Mouse (Mus musculus) neural tube, embryonic 13.5 days (tissue): ENCODE data around the gene Cdk2ap2. TPM values are rescaled to one million over a fixed set of nuclear protein-coding genes. Genes with fewer than 3 reads are reported as not detected.
"Not testable (repeated sequence)": the region's sequence is repeated elsewhere in the genome, so short reads cannot be mapped to it uniquely, and the experiment has no call there.

Experiments
- ATAC-seq: fragments of 200-750 bp; cut with Nextera tagmentation; 2 replicates; pipeline ENCODE4 v1.8.0; 2017; ENCODE audit warnings: low read depth, mild to moderate bottlenecking, moderate TSS enrichment, moderate library complexity
- H3K27ac ChIP-seq: fragments of 300-500 bp; sonication (generic); replicated peaks from 2 replicates; pipeline ENCODE4 v1.5.1; 2015; ENCODE audit warnings: moderate library complexity, mild to moderate bottlenecking, inconsistent platforms
- H3K27me3 ChIP-seq: fragments of 300-500 bp; sonication (generic); 2 replicates; pipeline ENCODE4 v1.6.1; 2015; ENCODE audit warnings: mild to moderate bottlenecking, inconsistent platforms
- H3K36me3 ChIP-seq: fragments of 300-500 bp; sonication (generic); 2 replicates; pipeline ENCODE4 v1.6.1; 2015; ENCODE audit warnings: mild to moderate bottlenecking, inconsistent platforms
- H3K4me1 ChIP-seq: fragments of 300-500 bp; sonication (generic); replicated peaks from 2 replicates; pipeline ENCODE4 v1.6.1; 2015; ENCODE audit warnings: inconsistent platforms
- H3K4me2 ChIP-seq: fragments of 300-500 bp; sonication (generic); 2 replicates; pipeline ENCODE4 v1.6.1; 2015; ENCODE audit warnings: inconsistent platforms, mild to moderate bottlenecking, moderate library complexity
- H3K4me3 ChIP-seq: fragments of 300-500 bp; sonication (generic); 2 replicates; pipeline ENCODE4 v1.5.1; 2015; ENCODE audit warnings: mild to moderate bottlenecking, inconsistent platforms
- H3K9ac ChIP-seq: fragments of 300-500 bp; sonication (generic); 2 replicates; pipeline ENCODE4 v1.6.1; 2015; ENCODE audit warnings: moderate library complexity, mild to moderate bottlenecking, inconsistent platforms
- H3K9me3 ChIP-seq: fragments of 300-500 bp; sonication (generic); 2 replicates; pipeline ENCODE4 v1.6.1; 2016; ENCODE audit warnings: inconsistent platforms
- WGBS: fragments of 180-500 bp; shearing (Covaris S2); methylation state at CpG from one replicate; pipeline ENCODE4 v1.1.7; 2015; 5-methylcytosine and 5-hydroxymethylcytosine counted together
- polyA plus RNA-seq: library from polyadenylated mRNA; unstranded; fragments of >200 nt; fragmentation: Nextera tagmentation; extraction: Ambion mirVana; gene quantifications from 2 replicates; pipeline ENCODE4 v1.2.1, GENCODE M21; 2015

The Cdk2ap2 gene
- polyA plus RNA-seq, 1 experiment from 2014 or later = 86.4 TPM

DNA sequence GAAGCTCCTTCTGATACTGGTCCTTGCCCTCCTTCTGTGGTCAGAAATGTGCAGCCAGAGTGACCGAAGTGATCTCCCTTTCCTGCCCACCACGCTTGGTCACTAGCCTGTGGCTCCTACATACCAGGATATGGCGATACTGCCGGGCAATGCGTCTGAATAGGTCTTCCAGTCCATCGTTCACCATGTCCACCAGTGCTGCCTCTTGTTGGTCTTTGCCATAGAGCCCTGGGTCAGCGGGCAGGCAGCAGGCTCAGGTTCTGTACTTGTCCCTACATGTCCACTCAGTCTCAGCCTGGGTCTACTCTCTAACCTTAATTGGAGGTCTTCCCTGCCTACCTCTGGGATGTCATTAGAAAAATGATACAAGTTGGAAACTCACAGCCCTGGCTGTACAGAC lies 39.0 kb upstream of the Cdk2ap2 start:
- H3K4me2 ChIP-seq = no peak overlapping the region
- no peaks in the 10 kb centered on the region for H3K27me3 ChIP-seq
- H3K9me3 ChIP-seq = no peaks in the 10 kb centered on the region
- H3K9ac ChIP-seq = no peak overlapping the region
- no peak overlapping the region for H3K4me3 ChIP-seq
- WGBS = 94% methylated on average over 7 of the region's 7 CpGs
- no peaks in the 10 kb centered on the region for H3K4me1 ChIP-seq
- no peak for ATAC-seq
- H3K36me3 ChIP-seq = no peaks in the 10 kb centered on the region
- H3K27ac ChIP-seq = no peak overlapping the region

DNA sequence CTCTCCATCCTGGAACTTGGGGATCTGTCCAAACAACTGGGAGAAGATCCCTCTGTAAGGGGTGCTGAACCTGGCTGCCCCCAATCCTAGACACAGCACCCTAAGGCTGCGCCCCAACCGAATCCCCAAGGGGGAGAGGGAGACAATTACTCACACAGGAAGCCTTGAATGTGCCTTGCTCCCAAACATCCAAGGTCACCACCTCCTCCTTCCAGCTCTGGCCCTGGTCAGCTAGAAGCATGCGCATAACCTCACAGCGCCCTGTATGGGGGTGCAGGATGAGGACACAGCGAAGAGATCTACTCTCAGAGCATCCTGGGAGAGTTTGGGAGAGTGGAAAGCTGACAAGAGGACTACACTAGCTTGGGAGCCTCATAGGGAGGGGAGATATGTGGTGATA lies 38.4 kb upstream of the Cdk2ap2 start:
- H3K27ac ChIP-seq = no peak overlapping the region
- 90% methylated on average over 5 of the region's 5 CpGs for WGBS
- no peaks in the 10 kb centered on the region for H3K36me3 ChIP-seq
- no peaks in the 10 kb centered on the region for H3K4me1 ChIP-seq
- H3K27me3 ChIP-seq = no peaks in the 10 kb centered on the region
- no peak for ATAC-seq
- no peak overlapping the region for H3K4me3 ChIP-seq
- H3K9me3 ChIP-seq = no peaks in the 10 kb centered on the region
- H3K4me2 ChIP-seq = no peak overlapping the region
- no peak overlapping the region for H3K9ac ChIP-seq

DNA sequence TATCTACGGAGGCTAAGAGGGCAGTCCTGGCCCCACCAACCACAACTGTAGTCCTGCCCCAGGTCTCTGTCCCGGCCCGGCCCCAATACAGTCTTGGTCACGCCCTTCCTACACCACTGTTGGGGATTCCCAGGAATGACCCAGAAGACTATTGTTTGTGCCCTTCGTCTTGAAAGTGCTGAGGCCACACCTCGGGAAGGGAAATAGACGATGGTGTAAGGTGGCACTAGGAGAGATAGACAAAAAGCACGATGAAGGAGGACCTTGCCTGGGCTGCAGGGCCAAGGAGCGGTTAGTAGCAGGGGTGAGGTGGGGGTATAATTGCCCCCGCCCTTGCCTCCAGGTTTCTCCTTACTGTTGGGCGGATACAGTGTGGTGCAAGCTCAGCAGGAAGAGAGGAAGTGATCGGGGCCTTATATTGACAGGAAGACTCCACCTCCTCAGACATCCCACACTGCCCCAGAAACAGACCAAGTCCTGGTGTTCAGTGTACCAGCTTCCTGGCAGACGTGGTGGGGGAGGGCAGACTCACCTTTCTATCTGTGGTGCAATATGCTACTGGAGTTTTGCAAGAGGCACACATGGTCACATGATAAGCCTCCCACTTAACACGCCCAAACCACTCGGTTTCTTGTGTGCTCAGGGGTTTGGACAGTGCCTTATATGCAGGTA lies 37.8 kb upstream of the Cdk2ap2 start, which contains the start of gene Gstp3:
Gstp3 (minus strand) TSS at position 501 of the 672 bp plus-strand sequence.
- Histone ChIP-seq H3K4me3 (no peak within 1 kb of the TSS), H3K27me3 (no peaks in the 10 kb centered on the region), H3K4me1 (no peaks in the 10 kb centered on the region), H3K36me3 (no peaks in the 10 kb centered on the region), H3K9me3 (no peaks in the 10 kb centered on the region), H3K27ac (no peak within 1 kb of the TSS), H3K4me2 (no peak within 1 kb of the TSS), H3K9ac (no peak within 1 kb of the TSS)
- ATAC-seq = no peak
- 82% methylated on average over 15 of the region's 15 CpGs for WGBS

DNA sequence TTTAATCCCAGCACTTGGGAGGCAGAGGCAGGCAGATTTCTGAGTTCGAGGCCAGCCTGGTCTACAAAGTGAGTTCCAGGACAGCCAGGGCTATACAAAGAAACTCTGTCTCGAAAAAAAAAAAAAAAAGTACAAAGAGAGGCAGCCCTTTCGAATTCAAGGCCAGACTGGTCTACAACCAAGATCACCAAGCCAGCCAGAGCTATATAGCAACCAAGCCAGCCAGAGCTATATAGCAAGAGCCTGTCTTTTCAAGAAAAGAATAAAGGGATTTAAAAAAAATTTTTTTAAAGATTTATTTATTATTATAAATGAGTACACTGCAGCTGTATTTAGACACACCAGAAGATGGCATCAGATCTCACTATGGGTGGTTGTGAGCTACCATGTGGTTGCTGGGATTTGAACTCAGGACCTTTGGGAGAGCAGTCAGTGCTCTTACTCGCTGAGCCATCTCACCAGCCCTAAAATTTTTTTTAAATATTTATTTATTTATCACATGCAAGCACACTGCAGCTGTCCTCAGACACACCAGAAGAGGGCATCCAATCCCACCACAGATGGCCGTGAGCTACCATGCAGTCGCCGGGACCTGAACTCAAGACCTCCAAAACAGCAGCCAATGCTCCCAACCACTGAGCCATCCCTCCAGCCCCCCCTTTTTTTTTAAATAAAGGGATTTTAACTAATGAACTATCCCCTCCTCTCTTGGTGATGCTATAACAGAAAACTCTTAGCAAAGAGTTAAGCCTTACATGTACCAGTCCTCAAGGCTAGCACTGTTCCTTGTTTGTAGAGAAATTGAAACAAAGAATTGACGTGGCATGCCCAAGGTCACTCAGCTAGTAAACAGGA lies 36.7 kb upstream of the Cdk2ap2 start:
- H3K4me3 ChIP-seq, ATAC-seq, H3K27me3 ChIP-seq, H3K9me3 ChIP-seq, H3K27ac ChIP-seq, H3K4me2 ChIP-seq, H3K9ac ChIP-seq, H3K36me3 ChIP-seq, H3K4me1 ChIP-seq: not testable (repeated sequence)
- 84% methylated on average over 8 of the region's 8 CpGs for WGBS

DNA sequence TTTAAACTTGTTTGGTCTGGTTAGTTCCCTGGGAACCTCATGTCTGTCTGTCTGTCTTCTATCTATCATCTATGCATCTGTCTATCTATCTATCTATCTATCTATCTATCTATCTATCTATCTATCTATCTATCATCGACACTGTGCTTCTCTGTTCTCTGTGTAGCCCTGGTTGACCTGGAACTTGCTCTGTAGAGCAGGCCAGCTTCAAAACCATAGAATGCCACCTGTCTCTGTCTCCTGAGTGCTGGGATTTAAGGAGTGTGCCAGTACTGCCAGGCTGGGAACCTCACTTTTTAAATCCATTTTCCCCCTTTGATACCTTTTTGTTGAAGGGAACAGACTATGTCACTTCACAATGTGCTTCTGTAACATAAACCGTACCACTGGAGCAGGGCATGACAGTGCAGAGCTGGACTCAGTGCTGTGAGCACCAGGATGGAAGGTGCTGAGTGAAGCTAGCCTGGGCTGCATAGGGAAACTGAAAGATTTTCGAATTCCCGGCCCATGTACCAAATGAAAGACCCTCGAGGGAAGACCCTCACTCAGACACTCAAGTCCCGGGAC lies 36.0 kb upstream of the Cdk2ap2 start:
- 86% methylated on average over 6 of the region's 6 CpGs for WGBS

DNA sequence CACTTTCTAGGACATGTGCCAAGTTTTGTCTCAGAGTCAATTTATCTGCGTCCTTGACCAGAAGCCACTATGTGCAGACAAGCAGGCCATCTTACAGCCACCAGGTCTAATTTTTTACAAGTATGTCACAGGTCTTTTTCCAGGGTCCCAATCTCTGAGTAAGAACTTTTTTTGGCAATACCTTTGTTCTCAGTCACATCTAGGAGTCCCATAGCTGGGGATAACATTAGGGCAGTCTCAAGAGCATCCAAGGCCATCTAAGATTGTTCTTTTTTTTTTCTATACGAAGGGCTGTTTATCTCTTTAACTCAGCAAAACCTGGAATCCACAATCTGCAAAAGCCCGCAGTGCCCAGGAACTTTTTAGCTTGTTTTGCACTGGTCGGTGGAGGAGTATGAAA lies 33.6 kb upstream of the Cdk2ap2 start:
- WGBS = 88% methylated on average over 4 of the region's 4 CpGs
- not testable (repeated sequence) for H3K27me3 ChIP-seq, H3K4me3 ChIP-seq, H3K9ac ChIP-seq, H3K4me2 ChIP-seq, H3K27ac ChIP-seq, ATAC-seq, H3K4me1 ChIP-seq, H3K9me3 ChIP-seq, H3K36me3 ChIP-seq

More for the DNA sequence above, 36.0 kb upstream of the Cdk2ap2 start:
- Histone ChIP-seq H3K9me3 (no peaks in the 10 kb centered on the region), H3K27me3 (no peaks in the 10 kb centered on the region), H3K4me2 (no peak overlapping the region), H3K36me3 (no peaks in the 10 kb centered on the region), H3K27ac (no peak overlapping the region), H3K4me3 (no peak overlapping the region), H3K4me1 (no peaks in the 10 kb centered on the region), H3K9ac (no peak overlapping the region)
- no peak for ATAC-seq

DNA sequence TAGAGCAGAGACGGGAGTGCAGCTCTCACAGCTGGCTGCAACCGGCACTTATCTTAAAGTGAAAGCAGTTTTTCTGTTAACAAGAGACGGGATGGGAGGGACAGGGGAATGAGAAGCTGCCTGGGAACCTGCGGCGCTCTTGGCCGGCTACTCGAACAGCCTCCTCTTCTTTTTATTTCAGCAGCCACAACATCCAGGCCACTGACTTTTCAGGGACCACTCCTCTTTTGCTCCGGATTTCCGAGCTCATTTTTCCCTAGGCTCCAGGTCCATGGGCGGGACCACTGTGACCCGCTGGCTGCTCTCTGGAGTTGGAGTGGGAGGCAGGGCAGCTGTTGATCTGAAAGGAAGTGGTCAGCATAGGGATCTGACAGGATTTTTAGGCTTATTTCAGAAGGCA lies 32.5 kb upstream of the Cdk2ap2 start:
- H3K4me2 ChIP-seq, H3K4me1 ChIP-seq, H3K9me3 ChIP-seq, H3K9ac ChIP-seq, H3K27me3 ChIP-seq, H3K27ac ChIP-seq, H3K36me3 ChIP-seq, ATAC-seq, H3K4me3 ChIP-seq: not testable (repeated sequence)
- 48% methylated on average over 6 of the region's 11 CpGs for WGBS

DNA sequence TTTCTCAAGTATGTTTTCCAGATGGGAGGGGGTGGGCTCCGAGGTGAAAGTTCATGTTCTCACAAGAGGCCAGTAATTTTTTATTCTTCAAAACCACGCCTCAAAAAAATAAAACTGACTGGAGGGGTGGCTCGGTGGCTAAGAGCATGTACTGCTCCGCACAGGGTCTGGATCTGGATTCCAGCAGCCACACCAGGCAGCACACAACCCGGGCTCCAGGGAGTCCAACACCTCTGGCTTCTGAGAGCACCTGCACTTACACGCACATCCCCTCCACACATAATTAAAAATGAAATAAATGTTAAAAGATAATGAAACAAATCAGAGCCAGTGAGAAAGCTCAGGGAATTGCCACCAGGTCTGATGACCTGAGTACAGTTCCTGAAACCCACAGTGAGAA lies 30.7 kb upstream of the Cdk2ap2 start:
- Histone ChIP-seq H3K36me3 (no peaks in the 10 kb centered on the region), H3K4me2 (no peak overlapping the region), H3K27me3 (no peaks in the 10 kb centered on the region), H3K4me3 (no peak overlapping the region), H3K9ac (no peak overlapping the region), H3K27ac (no peak overlapping the region), H3K4me1 (no peaks in the 10 kb centered on the region), H3K9me3 (no peaks in the 10 kb centered on the region)
- 83% methylated on average over 6 of the region's 6 CpGs for WGBS
- no peak for ATAC-seq

DNA sequence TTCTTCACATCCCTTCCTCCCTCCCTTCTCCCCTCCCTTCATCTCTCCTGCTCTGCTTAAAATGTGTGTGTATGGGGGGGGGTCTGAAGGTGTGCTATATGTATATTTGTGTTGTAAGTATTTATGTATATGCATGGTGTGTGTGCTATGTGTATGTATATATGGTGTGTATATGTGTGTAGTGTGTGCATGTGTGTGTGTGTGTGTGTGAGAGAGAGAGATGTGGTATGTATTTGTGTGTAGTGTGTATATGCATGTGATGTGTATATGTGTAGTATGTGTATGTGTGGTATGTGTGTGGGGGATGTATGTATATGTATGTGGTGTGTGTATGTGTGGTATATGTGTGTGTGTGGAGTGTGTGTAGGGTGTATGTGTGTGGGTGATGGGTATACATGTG lies 30.1 kb upstream of the Cdk2ap2 start:
- H3K36me3 ChIP-seq = no peaks in the 10 kb centered on the region
- no peak overlapping the region for H3K4me3 ChIP-seq
- no peak for ATAC-seq
- H3K27ac ChIP-seq = no peak overlapping the region
- no peaks in the 10 kb centered on the region for H3K9me3 ChIP-seq
- H3K4me2 ChIP-seq = no peak overlapping the region
- H3K9ac ChIP-seq = no peak overlapping the region
- no peaks in the 10 kb centered on the region for H3K4me1 ChIP-seq
- no peaks in the 10 kb centered on the region for H3K27me3 ChIP-seq

DNA sequence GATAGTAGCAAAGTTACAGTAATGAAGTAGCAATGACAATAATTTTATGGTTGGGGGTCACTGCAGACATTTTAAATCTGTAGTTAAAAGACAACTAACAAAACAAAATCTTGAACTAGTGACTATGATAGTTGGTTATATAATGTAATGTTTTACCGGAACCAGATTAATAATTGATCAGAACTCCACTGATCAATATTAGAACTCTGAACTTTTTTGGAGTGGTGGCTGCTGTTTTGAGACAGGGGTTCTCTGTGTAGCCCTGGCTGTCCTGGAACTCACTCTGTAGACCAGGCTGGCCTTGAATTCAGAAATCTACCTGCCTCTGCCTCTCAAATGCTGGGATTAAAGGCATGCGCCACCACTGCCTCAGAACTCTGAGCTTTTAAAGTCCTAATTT lies 28.7 kb upstream of the Cdk2ap2 start:
- not testable (repeated sequence) for H3K4me3 ChIP-seq, H3K4me2 ChIP-seq, H3K36me3 ChIP-seq, H3K27me3 ChIP-seq, ATAC-seq, H3K9ac ChIP-seq, H3K4me1 ChIP-seq, H3K27ac ChIP-seq, H3K9me3 ChIP-seq
- 90% methylated on average over 2 of the region's 2 CpGs for WGBS

DNA sequence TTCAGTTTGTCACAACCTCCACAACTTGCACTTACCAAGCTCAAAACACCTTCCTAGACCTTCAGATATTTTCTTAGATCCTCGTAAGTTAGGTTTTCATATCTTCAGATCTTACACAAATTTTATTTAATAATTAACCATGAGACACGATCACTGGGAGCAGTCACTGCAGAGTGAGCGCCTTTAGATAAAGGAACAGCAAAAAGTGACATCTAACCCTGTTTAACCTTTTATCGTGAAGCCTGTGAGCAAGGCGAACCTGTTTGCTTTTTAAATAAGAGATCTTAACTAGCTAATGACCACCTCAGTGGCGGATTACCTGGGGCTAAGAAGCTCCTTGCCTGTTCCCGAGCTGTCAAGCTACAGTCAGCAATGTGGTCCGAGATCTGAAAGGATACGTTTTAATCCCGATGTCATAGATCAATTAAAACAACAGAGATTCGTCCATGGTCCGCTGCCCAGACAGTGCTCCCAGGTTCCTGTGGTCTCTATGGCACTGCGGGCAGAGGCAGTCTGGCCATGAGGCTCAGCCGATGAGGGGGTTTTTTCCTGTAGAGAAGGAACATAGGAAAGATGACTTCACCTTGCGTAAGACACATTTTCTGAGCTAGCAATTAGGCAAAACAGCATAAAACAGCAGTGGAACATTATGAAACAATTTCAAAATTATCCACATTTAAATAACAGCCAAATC lies 28.1 kb upstream of the Cdk2ap2 start:
- H3K9ac ChIP-seq = no peak overlapping the region
- H3K4me3 ChIP-seq = no peak overlapping the region
- ATAC-seq = no peak
- H3K27ac ChIP-seq = no peak overlapping the region
- H3K4me2 ChIP-seq = no peak overlapping the region
- H3K4me1 ChIP-seq = no peaks in the 10 kb centered on the region
- 80% methylated on average over 15 of the region's 15 CpGs for WGBS
- H3K36me3 ChIP-seq = no peaks in the 10 kb centered on the region
- H3K27me3 ChIP-seq = no peaks in the 10 kb centered on the region
- no peaks in the 10 kb centered on the region for H3K9me3 ChIP-seq

DNA sequence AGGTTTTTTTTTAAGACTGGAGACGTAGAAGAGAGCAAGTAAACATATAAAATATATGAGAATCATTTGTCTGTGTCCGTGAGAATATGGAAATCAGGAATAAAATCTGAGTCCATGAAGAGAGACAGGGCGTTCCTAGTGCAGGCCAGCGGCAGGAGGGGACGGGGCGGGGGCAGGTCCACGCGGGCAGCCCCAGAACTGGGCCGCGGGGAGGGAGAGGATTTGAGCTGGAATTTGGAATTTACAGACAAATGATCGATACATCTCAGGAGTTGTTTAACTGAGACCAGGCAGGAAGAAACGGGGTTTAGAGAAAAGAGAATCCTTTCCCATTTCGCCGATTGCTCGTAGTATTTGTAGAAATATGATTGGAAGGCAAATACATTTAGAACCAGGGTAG lies 26.7 kb upstream of the Cdk2ap2 start:
- ATAC-seq = no peak
- H3K9ac ChIP-seq = no peak overlapping the region
- no peaks in the 10 kb centered on the region for H3K36me3 ChIP-seq
- 79% methylated on average over 15 of the region's 15 CpGs for WGBS
- no peak overlapping the region for H3K4me3 ChIP-seq
- no peaks in the 10 kb centered on the region for H3K9me3 ChIP-seq
- H3K4me2 ChIP-seq = no peak overlapping the region
- H3K27me3 ChIP-seq = no peaks in the 10 kb centered on the region
- H3K4me1 ChIP-seq = no peaks in the 10 kb centered on the region
- H3K27ac ChIP-seq = no peak overlapping the region
